8 mouse cellular contexts compared by ENCODE assay signal in the genomic region with DNA sequence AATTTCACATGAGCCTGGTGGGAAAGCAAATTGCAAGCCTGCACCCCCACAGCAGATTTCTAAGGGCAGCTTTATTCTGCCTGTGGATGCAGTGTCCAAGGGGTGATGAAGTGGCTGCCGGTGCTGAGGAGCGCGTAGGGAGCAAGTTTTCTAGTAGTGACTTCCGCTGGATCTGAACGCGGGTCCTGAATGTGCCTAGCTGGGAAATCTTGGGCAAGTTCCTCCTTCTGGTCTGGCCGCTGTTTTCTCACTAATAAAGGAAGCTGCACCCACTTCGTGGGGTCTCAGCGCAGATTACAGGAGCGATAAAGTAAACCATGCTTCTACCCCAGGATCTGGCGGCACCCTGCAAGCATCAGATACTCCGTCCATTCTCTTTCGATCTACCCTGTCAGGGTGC. TPM values are rescaled to one million over a fixed set of nuclear protein-coding genes. Genes with fewer than 3 reads are reported as not detected.
DNase-seq lines count a peak whose midpoint lies in the region; ATAC-seq lines count a peak whose summit lies in the region.

No protein-coding gene starts in this region.

- peaks cover 34% of the 10 kb centered on the region for H3K4me1 ChIP-seq in kidney, embryonic 16.5 days (ENCODE audit: insufficient read depth, low read length)
- peaks cover 54% of the 10 kb centered on the region for H3K4me1 ChIP-seq in forebrain, embryonic 10.5 days
- peaks cover 32% of the 10 kb centered on the region for H3K4me1 ChIP-seq in limb, embryonic 11.5 days (ENCODE audit: control insufficient read depth, insufficient read depth, low read length)
- peaks cover 37% of the 10 kb centered on the region for H3K4me1 ChIP-seq in neural tube, embryonic 12.5 days

- no peaks in the 10 kb centered on the region for H3K36me3 ChIP-seq in kidney, embryonic 16.5 days (ENCODE audit: insufficient read depth, low read length)
- peaks cover 19% of the 10 kb centered on the region for H3K36me3 ChIP-seq in forebrain, embryonic 10.5 days (replicated peaks)
- no peaks in the 10 kb centered on the region for H3K36me3 ChIP-seq in limb, embryonic 11.5 days (ENCODE audit: control insufficient read depth, insufficient read depth, low read length)
- H3K36me3 ChIP-seq in neural tube, embryonic 12.5 days, result no peaks in the 10 kb centered on the region

- 21% methylated on average over 13 of the region's 13 CpGs for WGBS in kidney, embryonic 16.5 days
- 16% methylated on average over 13 of the region's 13 CpGs for WGBS in forebrain, embryonic 10.5 days
- 18% methylated on average over 13 of the region's 13 CpGs for WGBS in limb, embryonic 11.5 days
- 18% methylated on average over 13 of the region's 13 CpGs for whole genome bisulfite sequencing in neural tube, embryonic 12.5 days

- no peaks in the 10 kb centered on the region for H3K9me3 ChIP-seq in kidney, embryonic 16.5 days (ENCODE audit: low read length)
- no peaks in the 10 kb centered on the region for H3K9me3 ChIP-seq in forebrain, embryonic 10.5 days
- no peaks in the 10 kb centered on the region for H3K9me3 ChIP-seq in limb, embryonic 11.5 days (ENCODE audit: control insufficient read depth, low read length)
- no peaks in the 10 kb centered on the region for H3K9me3 ChIP-seq in neural tube, embryonic 12.5 days

- H3K27ac ChIP-seq in kidney, embryonic 16.5 days (ENCODE audit: low read length), result peak overlapping the region; percentile 84; the same call in 1 of the 2 replicates
- peak overlapping the region; percentile 91 for H3K27ac ChIP-seq in forebrain, embryonic 10.5 days
- H3K27ac ChIP-seq in limb, embryonic 11.5 days (replicated peaks; ENCODE audit: low read depth, low read length), result no peak overlapping the region
- H3K27ac ChIP-seq in neural tube, embryonic 12.5 days, result no peak overlapping the region

- peak overlapping the region; percentile 66; the same call in 1 of the 2 replicates for H3K9ac ChIP-seq in kidney, embryonic 16.5 days (replicated peaks; ENCODE audit: low read length)
- peak overlapping the region; percentile 65; the same call in 1 of the 2 replicates for H3K9ac ChIP-seq in limb, embryonic 11.5 days (ENCODE audit: low read length)
- H3K9ac ChIP-seq in neural tube, embryonic 12.5 days, result peak overlapping the region; percentile 44

- intact Hi-C loops in left cerebral cortex, postnatal 36 days (cut with DNase I), result no loop called here

- no peaks in the 10 kb centered on the region for H3K27me3 ChIP-seq in kidney, embryonic 16.5 days (ENCODE audit: insufficient read depth, low read length)
- H3K27me3 ChIP-seq in forebrain, embryonic 10.5 days (ENCODE audit: poor library complexity, severe bottlenecking), result peaks cover 21% of the 10 kb centered on the region
- no peaks in the 10 kb centered on the region for H3K27me3 ChIP-seq in limb, embryonic 11.5 days (ENCODE audit: control insufficient read depth, insufficient read depth, low read length)
- H3K27me3 ChIP-seq in neural tube, embryonic 12.5 days (replicated peaks), result no peaks in the 10 kb centered on the region

- DNase-seq in kidney, adult 18-20 months, result no peak
- DNase-seq in forebrain, embryonic 10.5 days (ENCODE audit: extremely low spot score, low spot score), result no peak
- peak; percentile 36 for DNase-seq in limb, embryonic 11.5 days (ENCODE audit: low spot score)
- DNase-seq in thymus, postnatal 14 days, result no peak
- DNase-seq in left cerebral cortex, postnatal 36 days (ENCODE audit: low spot score in 2 of 2), result no peak
- no peak for DNase-seq in embryo, embryonic 9.5 days (ENCODE audit: extremely low spot score)

- ATAC-seq in kidney, embryonic 16.5 days (ENCODE audit: low FRiP score, low TSS enrichment), result no peak
- ATAC-seq in limb, embryonic 11.5 days (ENCODE audit: insufficient number of reproducible peaks, low FRiP score, low TSS enrichment, low read depth), result no peak
- ATAC-seq in neural tube, embryonic 12.5 days (ENCODE audit: low FRiP score, low read depth), result no peak

- H3K4me2 ChIP-seq in kidney, embryonic 16.5 days (replicated peaks; ENCODE audit: low read depth, low read length), result peak overlapping the region; percentile 79
- peak overlapping the region; percentile 79 for H3K4me2 ChIP-seq in limb, embryonic 11.5 days (ENCODE audit: low read depth, severe bottlenecking)
- H3K4me2 ChIP-seq in neural tube, embryonic 12.5 days (replicated peaks), result peak overlapping the region; percentile 91

- peak overlapping the region; percentile 68 for H3K4me3 ChIP-seq in kidney, embryonic 16.5 days (ENCODE audit: low read length)
- peak overlapping the region; percentile 77 for H3K4me3 ChIP-seq in forebrain, embryonic 10.5 days
- H3K4me3 ChIP-seq in limb, embryonic 11.5 days (ENCODE audit: low read depth, low read length), result peak overlapping the region; percentile 68; the same call in 1 of the 2 replicates
- peak overlapping the region; percentile 67; the same call in 1 of the 2 replicates for H3K4me3 ChIP-seq in neural tube, embryonic 12.5 days

RNA-seq across cellular contexts. Expression of a gene that starts 0.5 kb away (rescaled TPM):
- 45.7 and 58.1 TPM in 2 replicates for polyA plus RNA-seq in kidney, embryonic 16.5 days (2015; fragmentation: Nextera tagmentation; extraction: Ambion mirVana)
- 81.7 and 82.5 TPM in 2 replicates for polyA plus RNA-seq in forebrain, embryonic 10.5 days (2016; fragmentation: Nextera tagmentation; extraction: Ambion mirVana)
- 52.7 and 53.1 TPM in 2 replicates for polyA plus RNA-seq in limb, embryonic 11.5 days (2014; fragmentation: Nextera tagmentation; extraction: Ambion mirVana)
- polyA plus RNA-seq in neural tube, embryonic 12.5 days (2016; fragmentation: Nextera tagmentation; extraction: Ambion mirVana), result 83.5 and 84.1 TPM in 2 replicates
- 10 to 100 TPM in 1 of 2 experiments, 1 to 10 TPM in 1; 8.4 to 11.2 TPM for total RNA-seq in left cerebral cortex, postnatal 36 days (2021)

RNA-seq across cellular contexts. Expression of a gene that starts 6.0 kb away (rescaled TPM):
- polyA plus RNA-seq in kidney, embryonic 16.5 days (2015; fragmentation: Nextera tagmentation; extraction: Ambion mirVana), result 1.0 and 1.7 TPM in 2 replicates
- polyA plus RNA-seq in forebrain, embryonic 10.5 days (2016; fragmentation: Nextera tagmentation; extraction: Ambion mirVana), result not detected in 2 replicates
- 0.25 TPM in 1 of 2 replicates, not detected in the other for polyA plus RNA-seq in limb, embryonic 11.5 days (2014; fragmentation: Nextera tagmentation; extraction: Ambion mirVana)
- polyA plus RNA-seq in neural tube, embryonic 12.5 days (2016; fragmentation: Nextera tagmentation; extraction: Ambion mirVana), result 0.19 TPM in 1 of 2 replicates, not detected in the other
- under 1 TPM; 0.49 to 0.82 TPM for total RNA-seq in left cerebral cortex, postnatal 36 days (2021)

RNA-seq across cellular contexts. Expression of a gene that starts 18.7 kb away (rescaled TPM):
- polyA plus RNA-seq in kidney, embryonic 16.5 days (2015; fragmentation: Nextera tagmentation; extraction: Ambion mirVana), result 280 and 282 TPM in 2 replicates
- polyA plus RNA-seq in forebrain, embryonic 10.5 days (2016; fragmentation: Nextera tagmentation; extraction: Ambion mirVana), result 69.7 and 71.1 TPM in 2 replicates
- polyA plus RNA-seq in limb, embryonic 11.5 days (2014; fragmentation: Nextera tagmentation; extraction: Ambion mirVana), result 53.6 and 56.0 TPM in 2 replicates
- polyA plus RNA-seq in neural tube, embryonic 12.5 days (2016; fragmentation: Nextera tagmentation; extraction: Ambion mirVana), result 105 and 131 TPM in 2 replicates
- 10 to 100 TPM in 1 of 2 experiments, 1 to 10 TPM in 1; 10.0 to 11.6 TPM for total RNA-seq in left cerebral cortex, postnatal 36 days (2021)

RNA-seq across cellular contexts. Expression of a gene that starts 39.5 kb away (rescaled TPM):
- 1.9 and 2.5 TPM in 2 replicates for polyA plus RNA-seq in kidney, embryonic 16.5 days (2015; fragmentation: Nextera tagmentation; extraction: Ambion mirVana)
- polyA plus RNA-seq in forebrain, embryonic 10.5 days (2016; fragmentation: Nextera tagmentation; extraction: Ambion mirVana), result 1.4 and 1.6 TPM in 2 replicates
- 0.68 and 1.3 TPM in 2 replicates for polyA plus RNA-seq in limb, embryonic 11.5 days (2014; fragmentation: Nextera tagmentation; extraction: Ambion mirVana)
- 2.3 and 2.5 TPM in 2 replicates for polyA plus RNA-seq in neural tube, embryonic 12.5 days (2016; fragmentation: Nextera tagmentation; extraction: Ambion mirVana)
- 1 to 10 TPM; 3.4 to 4.0 TPM for total RNA-seq in left cerebral cortex, postnatal 36 days (2021)

Comparison
In these comparisons a context has a peak if more than half of its experiments do, and no peak if none do; other contexts are left out.
1. H3K27ac ChIP-seq: peak in kidney, embryonic 16.5 days (single experiment) and forebrain, embryonic 10.5 days (single experiment); none in limb, embryonic 11.5 days (single experiment) and neural tube, embryonic 12.5 days (single experiment).
2. Peak in every context shown above with its lines, with median percentiles within 50 percentile points of each other: H3K4me2 ChIP-seq, H3K4me3 ChIP-seq and H3K9ac ChIP-seq.